Mouse (Mus musculus) central nervous system, embryonic 14 days (tissue): ENCODE measurements around the gene Bzw2. TPM values are rescaled to one million over a fixed set of nuclear protein-coding genes. Genes with fewer than 3 reads are reported as not detected.

Experiments
- polyA plus RNA-seq: library from polyadenylated mRNA; depleted of rRNA; stranded (reverse); fragments of >200 nt; gene quantifications from 2 replicates; pipeline ENCODE4 v1.2.3, GENCODE M21; 2012; rRNA removed

The Bzw2 gene
- 217 and 269 TPM in 2 replicates for polyA plus RNA-seq

DNA sequence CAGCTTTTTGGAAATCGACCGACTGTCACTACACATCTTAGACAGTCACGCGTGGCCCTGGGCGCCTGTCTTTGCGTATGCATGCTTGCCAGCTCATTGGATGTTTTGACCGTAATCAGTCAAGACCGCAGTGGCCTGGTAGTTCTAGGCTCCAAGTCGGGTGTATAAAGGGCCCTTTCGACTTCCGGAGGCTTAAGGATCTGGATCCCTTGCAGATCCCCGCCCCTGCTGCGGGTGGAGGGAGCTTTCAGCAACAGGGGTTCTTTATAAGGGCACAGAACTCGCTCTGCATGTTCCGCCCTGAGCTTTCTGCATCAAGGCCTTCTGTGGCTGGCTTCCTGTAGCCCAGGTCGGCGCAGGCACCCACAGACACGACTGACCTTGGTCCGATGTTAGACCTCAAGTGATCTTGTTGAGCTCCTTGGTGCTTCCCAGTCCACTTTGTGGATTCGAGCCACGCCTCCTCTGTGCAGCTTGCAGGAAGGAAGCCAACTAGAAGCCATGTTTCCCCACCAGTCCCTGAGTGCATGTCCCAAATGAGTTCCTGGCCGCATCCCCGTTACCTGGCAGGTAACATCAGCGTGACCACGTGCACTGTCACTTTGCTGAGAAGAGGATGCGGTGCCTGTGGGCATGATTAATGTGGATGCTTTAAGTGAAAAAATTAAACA, at the start of gene Bzw2:
TSS of gene Bzw2 (minus strand) at position 443 of the 671 bp plus-strand sequence.

DNA sequence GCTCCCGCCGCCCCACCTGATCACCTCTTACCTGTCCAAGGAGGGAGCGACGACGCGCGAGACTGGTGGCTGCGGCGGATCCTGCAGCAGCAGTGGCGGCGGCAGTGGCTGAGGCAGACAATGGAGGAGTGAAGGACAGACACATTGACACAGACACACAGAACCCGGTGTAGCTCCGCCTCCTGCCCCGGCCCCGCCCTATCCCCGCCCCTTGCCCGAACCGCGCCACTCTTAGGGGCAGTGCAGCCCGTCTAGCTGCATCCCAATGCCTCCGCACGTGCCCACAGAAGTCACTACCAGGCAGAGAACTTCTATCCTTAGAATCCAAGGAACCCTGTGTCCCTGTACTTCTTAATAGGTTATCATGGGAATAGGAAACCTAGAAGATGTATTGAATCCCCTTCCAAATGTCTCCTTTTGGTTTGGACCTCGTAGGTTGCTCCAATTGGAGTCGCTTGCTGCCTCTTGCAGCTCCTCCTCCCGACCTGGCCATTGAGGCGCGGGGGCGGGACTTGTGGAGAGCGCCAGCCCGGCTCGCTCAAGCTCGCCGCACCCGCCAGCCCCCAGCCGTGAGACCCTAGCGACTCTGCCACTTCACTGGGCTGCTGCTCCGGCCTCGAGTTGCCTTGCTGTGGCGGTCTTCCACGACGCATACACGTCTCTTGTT, 1.1 kb downstream of the Bzw2 start, which contains the start of gene Ankmy2:
TSS of gene Ankmy2 (plus strand) at position 478 of the 667 bp plus-strand sequence.

DNA sequence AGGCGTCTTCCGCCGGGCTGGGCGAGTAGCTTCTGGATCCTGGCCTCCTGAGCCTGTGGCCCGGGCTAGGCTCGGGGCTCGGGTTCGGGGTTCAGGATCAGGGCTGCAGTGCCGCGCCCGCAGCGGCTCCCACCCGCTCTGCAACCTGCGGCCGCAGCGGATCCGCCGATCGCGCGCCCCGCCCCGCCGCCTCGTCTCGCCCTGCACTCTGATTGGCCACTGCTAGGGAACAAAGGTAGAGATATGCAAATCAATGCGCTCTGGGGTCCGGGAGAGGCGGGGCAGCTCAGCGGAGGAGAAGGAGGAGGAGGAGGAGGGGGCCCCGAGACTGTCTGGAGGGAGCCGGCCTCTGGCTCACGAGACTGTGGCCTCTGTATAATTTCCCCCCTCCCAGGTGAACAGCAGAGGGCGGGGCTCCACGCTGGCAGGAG, 115.5 kb downstream of the Bzw2 start, which contains the start of gene Tspan13:
TSS of gene Tspan13 (minus strand) at position 153 of the 431 bp plus-strand sequence.

Other genes starting within 250 kb of the Bzw2 start
- gene Agr3, start 232.5 kb downstream of the Bzw2 start, polyA plus RNA-seq: 0.11 and 0.36 TPM in 2 replicates
- 0.40 TPM in 1 of 2 replicates, not detected in the other for gene Agr2, start 165.2 kb downstream of the Bzw2 start, polyA plus RNA-seq
- gene Tspan13, start 115.6 kb downstream of the Bzw2 start, polyA plus RNA-seq: 212 and 254 TPM in 2 replicates
- gene Ankmy2, start 966 bp downstream of the Bzw2 start, polyA plus RNA-seq: 34.1 and 35.2 TPM in 2 replicates
- 0.09 TPM in 1 of 2 replicates, not detected in the other for gene Lrrc72, start 95.3 kb upstream of the Bzw2 start, polyA plus RNA-seq
- 8.5 and 13.3 TPM in 2 replicates for gene Sostdc1, start 156.1 kb upstream of the Bzw2 start, polyA plus RNA-seq
- gene Ispd, start 223.4 kb upstream of the Bzw2 start, polyA plus RNA-seq: 3.7 and 4.3 TPM in 2 replicates
- gene D630036H23Rik, start 224.1 kb upstream of the Bzw2 start, polyA plus RNA-seq: 0.39 and 0.79 TPM in 2 replicates